Mouse (Mus musculus) neural tube, embryonic 14.5 days (tissue): Measurements from ENCODE around the gene Gtf2i. TPM values are rescaled to one million over a fixed set of nuclear protein-coding genes. Genes with fewer than 3 reads are reported as not detected.
A peak's percentile ranks its signal among the peaks of the same experiment; 100 is the strongest.

Experiments
- ATAC-seq: fragments of 200-750 bp; cut with Nextera tagmentation; 2 replicates; pipeline ENCODE4 v1.8.0; 2017; ENCODE audit warnings: low read depth, mild to moderate bottlenecking, moderate TSS enrichment, moderate library complexity
- H3K27ac ChIP-seq: fragments of 300-500 bp; sonication (generic); 2 replicates; pipeline ENCODE4 v1.5.1; 2014; ENCODE audit warnings: low read depth, mild to moderate bottlenecking, control low read depth, low read length, moderate library complexity, mixed read lengths
- H3K27me3 ChIP-seq: fragments of 300-500 bp; sonication (generic); 2 replicates; pipeline ENCODE4 v1.6.1; 2014; ENCODE audit warnings: low read length; ENCODE audit not compliant: control insufficient read depth, insufficient read depth
- H3K36me3 ChIP-seq: fragments of 300-500 bp; sonication (generic); 2 replicates; pipeline ENCODE4 v1.6.1; 2014; ENCODE audit warnings: low read length, mixed read lengths; ENCODE audit not compliant: control insufficient read depth, insufficient read depth
- H3K4me1 ChIP-seq: fragments of 300-500 bp; sonication (generic); 2 replicates; pipeline ENCODE4 v1.6.1; 2014; ENCODE audit warnings: low read length; ENCODE audit not compliant: control insufficient read depth, insufficient read depth
- H3K4me2 ChIP-seq: fragments of 300-500 bp; sonication (generic); 2 replicates; pipeline ENCODE4 v1.6.1; 2014; ENCODE audit warnings: mild to moderate bottlenecking, low read depth, low read length, control low read depth
- H3K4me3 ChIP-seq: fragments of 300-500 bp; sonication (generic); 2 replicates; pipeline ENCODE4 v1.5.1; 2014; ENCODE audit warnings: low read depth, low read length, control low read depth, mixed read lengths
- H3K9ac ChIP-seq: fragments of 300-500 bp; sonication (generic); replicated peaks from 2 replicates; pipeline ENCODE4 v1.6.1; 2014; ENCODE audit warnings: low read depth, mild to moderate bottlenecking, control low read depth, low read length, mixed read lengths
- H3K9me3 ChIP-seq: fragments of 300-500 bp; sonication (generic); 2 replicates; pipeline ENCODE4 v1.6.1; 2016; ENCODE audit warnings: low read length; ENCODE audit not compliant: control insufficient read depth
- whole genome bisulfite sequencing: fragments of 180-500 bp; shearing (Covaris S2); extraction: QIAGEN DNeasy Blood & Tissue Kit; methylation state at CpG from one replicate; pipeline ENCODE4 v1.1.7; 2014; 5-methylcytosine and 5-hydroxymethylcytosine counted together
- polyA plus RNA-seq: library from polyadenylated mRNA; unstranded; fragments of >200 nt; fragmentation: Nextera tagmentation; extraction: Ambion mirVana; gene quantifications from 2 replicates; pipeline ENCODE4 v1.2.1, GENCODE M21; 2014

Gtf2i gene
- polyA plus RNA-seq, 1 experiment from 2014 or later: 111 TPM

- Histone ChIP-seq H3K27me3 (no peaks in the 10 kb centered on the region), H3K4me1 (no peaks in the 10 kb centered on the region), H3K36me3 (peaks cover 93% of the 10 kb centered on the region), H3K27ac (no peak overlapping the region), H3K9me3 (no peaks in the 10 kb centered on the region), H3K9ac (no peak overlapping the region), H3K4me2 (no peak overlapping the region), H3K4me3 (no peak overlapping the region)
- WGBS: 92% methylated on average over 14 of the region's 14 CpGs
- no peak for ATAC-seq
Measured at GRCm38 (mm10) chr5:134248608-134249244, 65.8 kb downstream of the Gtf2i start.

GRCm38 (mm10) chr5:134246146-134246545 lies 68.4 kb downstream of the Gtf2i start:
- Histone ChIP-seq H3K4me1 (no peaks in the 10 kb centered on the region), H3K4me2 (no peak overlapping the region), H3K4me3 (no peak overlapping the region), H3K9me3 (no peaks in the 10 kb centered on the region), H3K27me3 (no peaks in the 10 kb centered on the region), H3K9ac (no peak overlapping the region), H3K27ac (no peak overlapping the region), H3K36me3 (peaks cover 94% of the 10 kb centered on the region)
- ATAC-seq: no peak
- WGBS: 93% methylated on average over 5 of the region's 5 CpGs

- Histone ChIP-seq H3K9me3 (no peaks in the 10 kb centered on the region), H3K36me3 (peaks cover 96% of the 10 kb centered on the region), H3K9ac (no peak overlapping the region), H3K27me3 (no peaks in the 10 kb centered on the region), H3K4me1 (no peaks in the 10 kb centered on the region), H3K27ac (no peak overlapping the region), H3K4me2 (no peak overlapping the region), H3K4me3 (no peak overlapping the region)
- WGBS: 94% methylated on average over 5 of the region's 5 CpGs
- no peak for ATAC-seq
Measured at GRCm38 (mm10) chr5:134244890-134245289, 69.7 kb downstream of the Gtf2i start.

GRCm38 (mm10) chr5:134243661-134244436 lies 70.7 kb downstream of the Gtf2i start:
- no peak overlapping the region for H3K4me2 ChIP-seq
- peaks cover 96% of the 10 kb centered on the region for H3K36me3 ChIP-seq
- no peak overlapping the region for H3K27ac ChIP-seq
- 95% methylated on average over 26 of the region's 26 CpGs for WGBS
- H3K4me1 ChIP-seq: no peaks in the 10 kb centered on the region
- no peaks in the 10 kb centered on the region for H3K27me3 ChIP-seq
- H3K4me3 ChIP-seq: no peak overlapping the region
- H3K9me3 ChIP-seq: no peaks in the 10 kb centered on the region
- H3K9ac ChIP-seq: no peak overlapping the region
- ATAC-seq: no peak

GRCm38 (mm10) chr5:134241831-134242230 lies 72.7 kb downstream of the Gtf2i start:
- Histone ChIP-seq H3K9ac (no peak overlapping the region), H3K27me3 (no peaks in the 10 kb centered on the region), H3K4me3 (no peak overlapping the region), H3K4me2 (no peak overlapping the region), H3K4me1 (no peaks in the 10 kb centered on the region), H3K9me3 (no peaks in the 10 kb centered on the region), H3K36me3 (peaks cover 97% of the 10 kb centered on the region), H3K27ac (no peak overlapping the region)
- no peak for ATAC-seq
- 78% methylated on average over 5 of the region's 5 CpGs for WGBS

- Histone ChIP-seq H3K27me3 (no peaks in the 10 kb centered on the region), H3K36me3 (peaks cover 76% of the 10 kb centered on the region), H3K4me2 (no peak overlapping the region), H3K9ac (no peak overlapping the region), H3K9me3 (no peaks in the 10 kb centered on the region), H3K27ac (no peak overlapping the region), H3K4me3 (no peak overlapping the region), H3K4me1 (no peaks in the 10 kb centered on the region)
- 60% methylated on average over 28 of the region's 28 CpGs for WGBS
- ATAC-seq: peak; percentile 42; the same call in 1 of the 2 replicates
Measured at GRCm38 (mm10) chr5:134237936-134238760, 76.4 kb downstream of the Gtf2i start.

GRCm38 (mm10) chr5:134237508-134237907 lies 77.1 kb downstream of the Gtf2i start:
- Histone ChIP-seq H3K9ac (no peak overlapping the region), H3K27ac (no peak overlapping the region), H3K4me3 (no peak overlapping the region), H3K27me3 (no peaks in the 10 kb centered on the region), H3K4me1 (no peaks in the 10 kb centered on the region), H3K36me3 (peaks cover 69% of the 10 kb centered on the region), H3K9me3 (no peaks in the 10 kb centered on the region), H3K4me2 (no peak overlapping the region)
- 93% methylated on average over 11 of the region's 11 CpGs for WGBS
- no peak for ATAC-seq

GRCm38 (mm10) chr5:134236796-134237195 lies 77.8 kb downstream of the Gtf2i start:
- no peak for ATAC-seq

GRCm38 (mm10) chr5:134236241-134236640 lies 78.3 kb downstream of the Gtf2i start:
- no peak overlapping the region for H3K4me2 ChIP-seq
- H3K4me1 ChIP-seq: no peaks in the 10 kb centered on the region
- peaks cover 57% of the 10 kb centered on the region for H3K36me3 ChIP-seq
- no peak overlapping the region for H3K4me3 ChIP-seq
- no peak overlapping the region for H3K9ac ChIP-seq
- H3K27me3 ChIP-seq: no peaks in the 10 kb centered on the region
- no peak overlapping the region for H3K27ac ChIP-seq
- 91% methylated on average over 3 of the region's 3 CpGs for WGBS
- ATAC-seq: no peak
- no peaks in the 10 kb centered on the region for H3K9me3 ChIP-seq

More at GRCm38 (mm10) chr5:134236796-134237195, 77.8 kb downstream of the Gtf2i start:
- peaks cover 62% of the 10 kb centered on the region for H3K36me3 ChIP-seq
- no peaks in the 10 kb centered on the region for H3K27me3 ChIP-seq
- no peaks in the 10 kb centered on the region for H3K9me3 ChIP-seq
- H3K4me3 ChIP-seq: no peak overlapping the region
- 86% methylated on average over 6 of the region's 6 CpGs for WGBS
- no peak overlapping the region for H3K4me2 ChIP-seq
- H3K9ac ChIP-seq: no peak overlapping the region
- no peaks in the 10 kb centered on the region for H3K4me1 ChIP-seq
- no peak overlapping the region for H3K27ac ChIP-seq
